Comparison of ENCODE assay signal across 21 mouse cellular contexts in the genomic region with DNA sequence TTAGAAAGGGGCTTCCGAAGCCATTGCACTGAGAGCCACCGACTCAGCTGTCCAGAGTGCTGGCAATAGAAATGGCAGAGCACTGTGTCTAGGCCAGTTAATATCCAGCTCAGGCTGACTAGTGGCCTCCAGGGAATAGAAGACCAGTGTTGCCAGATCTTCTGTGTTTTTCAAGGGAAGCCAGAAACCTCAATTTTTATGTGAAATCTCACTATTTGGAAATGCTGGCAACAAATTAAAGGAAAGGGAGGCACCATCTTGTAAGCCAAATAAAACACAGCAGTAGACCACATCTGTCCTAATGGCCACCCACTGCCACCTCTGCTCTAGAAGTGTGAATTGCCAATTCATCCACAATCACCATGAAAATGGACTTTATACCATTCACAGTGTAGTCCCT.
A peak's percentile ranks its signal among the peaks of the same experiment; 100 is the strongest.
DNase-seq lines count a peak whose midpoint lies in the region; ATAC-seq and TF ChIP-seq lines count a peak whose summit lies in the region.
"Had no signal": no experiment of that assay in that cellular context is flagged by ENCODE, and none has a peak within 500 bp of the region (broad histone marks: within the 10 kb centered on the region; RNA-seq: fewer than 3 reads in every experiment).

No protein-coding gene starts in this region.

- TF ChIP-seq POLR2A in brain, embryonic 14.5 days (IDR thresholded peaks at IDR 0.05; ENCODE audit: borderline replicate concordance, extremely low read depth, insufficient read depth, insufficient read length, poor library complexity, severe bottlenecking) = no peak

- peak; percentile 65 for DNase-seq in gastrocnemius, adult 18-20 months (ENCODE audit: low spot score)
- DNase-seq in gastrocnemius, postnatal 10 days = no peak
- DNase-seq in heart, adult 9 months (ENCODE audit: low spot score in 2 of 2) = peak; percentile 68 to 72
- DNase-seq in heart, postnatal 25 days (ENCODE audit: low spot score) = no peak
- DNase-seq in 3T3-L1 (ENCODE audit: low read depth, low spot score) = peak; percentile 49
- DNase-seq in brain, embryonic 14.5 days (ENCODE audit: low read depth) = peak; percentile 27
- DNase-seq: adrenal gland, postnatal 14 days; B cell, adult 2 months; cerebellum, adult 11 months; cerebellum, adult 9-11 months; forebrain, postnatal 0 days; kidney, postnatal 4 days; layer of hippocampus, adult 9-11 months; liver, embryonic 13.5 days; lung, adult 2 months; lung, postnatal 14 days; right cerebral cortex, postnatal 14 days; spleen, adult 18-20 months had no signal

- intact Hi-C loops in heart, postnatal 25 days (cut with DNase I) = no loop called here

- no peak for ATAC-seq in monocyte, adult 5-6 weeks (replicated peaks; ENCODE audit: insufficient number of reproducible peaks, low FRiP score, low TSS enrichment, poor library complexity, severe bottlenecking)
- ATAC-seq: activated CD4-positive, CD25-positive, alpha-beta regulatory T cell, adult 4 months; forebrain, postnatal 0 days; intestine, postnatal 0 days had no signal

- no peak for TF ChIP-seq CTCF in brain, embryonic 14.5 days (IDR thresholded peaks at IDR 0.05; ENCODE audit: borderline replicate concordance, extremely low read depth, insufficient read depth, insufficient read length)

Comparison
In these comparisons a context has a peak if more than half of its experiments do, and no peak if none do; other contexts are left out.
1. DNase-seq: peak in gastrocnemius, adult 18-20 months (single experiment), heart, adult 9 months (2 of 2), 3T3-L1 (single experiment) and brain, embryonic 14.5 days (single experiment); none in gastrocnemius, postnatal 10 days (single experiment) and heart, postnatal 25 days (single experiment).